ENCODE assay signal across 13 mouse cellular contexts in the genomic region with DNA sequence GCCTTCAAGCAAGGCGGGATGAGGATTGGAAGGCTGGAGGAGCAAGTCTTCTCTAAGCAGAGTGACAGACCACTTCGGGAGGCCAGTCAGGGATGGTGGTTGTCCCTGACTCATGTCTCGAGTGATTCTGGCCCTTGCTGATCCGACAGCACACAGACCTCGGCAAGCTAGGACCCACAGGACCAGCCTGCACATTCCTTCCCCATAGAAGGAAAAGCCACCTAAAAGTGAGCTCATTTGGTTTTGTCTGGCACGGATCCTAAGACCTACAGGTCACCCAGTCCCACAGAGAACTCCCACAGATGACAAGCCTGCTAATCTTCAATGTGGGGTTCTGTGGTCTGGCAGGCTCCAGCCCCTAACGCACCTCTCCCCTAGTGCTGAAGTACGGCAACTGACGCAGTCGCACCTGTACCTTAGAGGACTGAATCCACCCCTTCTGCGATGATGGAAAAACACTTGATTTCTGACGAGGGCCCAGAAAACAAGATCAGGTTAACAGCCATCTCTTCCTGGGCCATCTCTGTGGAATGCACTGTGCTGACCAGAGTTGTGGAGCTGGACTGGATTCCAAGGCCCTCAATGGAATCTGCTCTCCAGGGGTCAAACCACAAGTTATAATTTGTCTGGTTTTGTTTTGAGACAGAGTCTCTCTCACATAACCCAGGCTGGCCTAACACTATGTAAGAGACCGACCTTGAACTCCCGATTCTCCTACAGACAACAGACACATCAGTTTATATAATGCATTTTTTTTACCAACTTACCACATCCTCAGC. TPM values are rescaled to one million over a fixed set of nuclear protein-coding genes. Genes with fewer than 3 reads are reported as not detected.
DNase-seq lines count a peak whose midpoint lies in the region; ATAC-seq and TF ChIP-seq lines count a peak whose summit lies in the region.
"Had no signal": no experiment of that assay in that cellular context is flagged by ENCODE, and none has a peak within 500 bp of the region (broad histone marks: within the 10 kb centered on the region; RNA-seq: fewer than 3 reads in every experiment).

No protein-coding gene starts in this region.

- H3K9me3 ChIP-seq in kidney, embryonic 16.5 days (ENCODE audit: low read length) = no peaks in the 10 kb centered on the region
- H3K9me3 ChIP-seq: liver, embryonic 15.5 days had no signal

- peak overlapping the region; percentile 43 for H3K27ac ChIP-seq in liver, adult 2 months (replicated peaks; ENCODE audit: insufficient read depth, low read depth, low read length)
- peak overlapping the region; percentile 82 for H3K27ac ChIP-seq in embryonic fibroblast, embryonic 13.5 days (ENCODE audit: insufficient read depth, low read length)
- H3K27ac ChIP-seq in kidney, embryonic 16.5 days (ENCODE audit: low read length) = peak overlapping the region; percentile 64
- H3K27ac ChIP-seq in cerebellum, adult 2 months (ENCODE audit: insufficient read depth, low read length) = no peak overlapping the region

- WGBS in liver, adult 2 months = 75% methylated on average over 14 of the region's 14 CpGs
- 67% methylated on average over 14 of the region's 14 CpGs for WGBS in kidney, embryonic 16.5 days
- WGBS in cerebellum, adult 2 months = 86% methylated on average over 14 of the region's 14 CpGs

- no peak overlapping the region for H3K4me3 ChIP-seq in liver, adult 2 months (ENCODE audit: insufficient read depth, low read depth, low read length)
- H3K4me3 ChIP-seq in embryonic fibroblast, embryonic 13.5 days (ENCODE audit: insufficient read depth, low read length) = no peak overlapping the region
- H3K4me3 ChIP-seq in kidney, embryonic 16.5 days (ENCODE audit: low read length) = no peak overlapping the region
- no peak overlapping the region for H3K4me3 ChIP-seq in cerebellum, adult 2 months (replicated peaks; ENCODE audit: insufficient read depth, low read depth, low read length)
- H3K4me3 ChIP-seq: liver, embryonic 15.5 days had no signal

- peaks cover 35% of the 10 kb centered on the region for H3K79me2 ChIP-seq in liver, adult 2 months (ENCODE audit: control insufficient read depth, insufficient read depth, low read length)

- H3K27me3 ChIP-seq in liver, adult 2 months (ENCODE audit: control insufficient read depth, insufficient read depth, low read length) = no peaks in the 10 kb centered on the region
- no peaks in the 10 kb centered on the region for H3K27me3 ChIP-seq in kidney, embryonic 16.5 days (ENCODE audit: insufficient read depth, low read length)
- no peaks in the 10 kb centered on the region for H3K27me3 ChIP-seq in cerebellum, adult 2 months (ENCODE audit: control insufficient read depth, insufficient read depth, low read length)
- H3K27me3 ChIP-seq: liver, embryonic 15.5 days had no signal

- no peak for ATAC-seq in kidney, embryonic 16.5 days (ENCODE audit: low FRiP score, low TSS enrichment)
- ATAC-seq: forebrain, embryonic 16.5 days; midbrain, embryonic 16.5 days had no signal

- DNase-seq in liver, adult 2 months (ENCODE audit: extremely low read depth, low read depth, low spot score) = no peak
- DNase-seq in liver = no peak
- peak; percentile 31 for DNase-seq in lung, postnatal 36 days
- DNase-seq in left cerebral cortex, postnatal 10 days (ENCODE audit: extremely low spot score in 1 of 2, low spot score in 2 of 2) = no peak
- DNase-seq in cerebellum, adult 11 months = no peak
- DNase-seq in cerebellum, adult 2 months = no peak
- DNase-seq: adrenal gland, adult 8-10 months; thymus, postnatal 4 days had no signal

- H3K9ac ChIP-seq in liver, adult 2 months (ENCODE audit: low read depth, low read length) = no peak overlapping the region
- H3K9ac ChIP-seq in kidney, embryonic 16.5 days (replicated peaks; ENCODE audit: low read length) = no peak overlapping the region
- H3K9ac ChIP-seq: liver, embryonic 15.5 days had no signal

- H3K4me1 ChIP-seq in liver, adult 2 months (ENCODE audit: control insufficient read depth, insufficient read depth, low read length) = peaks cover 36% of the 10 kb centered on the region
- peaks cover 63% of the 10 kb centered on the region for H3K4me1 ChIP-seq in embryonic fibroblast, embryonic 13.5 days (ENCODE audit: control insufficient read depth, insufficient read depth, low read length)
- peaks cover 69% of the 10 kb centered on the region for H3K4me1 ChIP-seq in kidney, embryonic 16.5 days (ENCODE audit: insufficient read depth, low read length)
- H3K4me1 ChIP-seq in cerebellum, adult 2 months (ENCODE audit: control insufficient read depth, insufficient read depth, low read length) = peaks cover 4% of the 10 kb centered on the region

- no peak for TF ChIP-seq POLR2A in liver, adult 2 months (IDR thresholded peaks at IDR 0.05; ENCODE audit: extremely low read depth, insufficient read depth, low read length)
- TF ChIP-seq POLR2A in embryonic fibroblast, embryonic 13.5 days (IDR thresholded peaks at IDR 0.05; ENCODE audit: low read depth, low read length) = no peak
- no peak for TF ChIP-seq POLR2A in cerebellum, adult 2 months (IDR thresholded peaks at IDR 0.05; ENCODE audit: borderline replicate concordance, insufficient read depth, low read length)

- intact Hi-C loops in left cerebral cortex, postnatal 10 days (cut with DNase I) = no loop called here

- H3K4me2 ChIP-seq in kidney, embryonic 16.5 days (replicated peaks; ENCODE audit: low read depth, low read length) = no peak overlapping the region
- H3K4me2 ChIP-seq: liver, embryonic 15.5 days had no signal

- no peaks in the 10 kb centered on the region for H3K36me3 ChIP-seq in liver, adult 2 months (ENCODE audit: control insufficient read depth, insufficient read depth, low read length)
- H3K36me3 ChIP-seq in kidney, embryonic 16.5 days (ENCODE audit: insufficient read depth, low read length) = no peaks in the 10 kb centered on the region
- H3K36me3 ChIP-seq: liver, embryonic 15.5 days had no signal

- no peak for TF ChIP-seq CTCF in liver, adult 2 months (IDR thresholded peaks at IDR 0.05; ENCODE audit: low read depth, low read length)
- TF ChIP-seq CTCF in embryonic fibroblast, embryonic 13.5 days (IDR thresholded peaks at IDR 0.05; ENCODE audit: borderline replicate concordance, insufficient read depth, low read length) = no peak
- TF ChIP-seq CTCF in cerebellum, adult 2 months (IDR thresholded peaks at IDR 0.05; ENCODE audit: borderline replicate concordance, insufficient read depth, low read depth, low read length) = no peak

RNA-seq across cellular contexts. Expression of a gene that starts 39.7 kb away (rescaled TPM):
- total RNA-seq in liver, adult 2 months (2014; rRNA removed) = 15.4 and 21.9 TPM in 2 replicates
- polyA plus RNA-seq in liver, adult 2 months (2012; rRNA removed) = 11.0 and 17.6 TPM in 2 replicates
- polyA plus RNA-seq in embryonic fibroblast, embryonic 13.5 days (2011; ENCODE audit: insufficient read length, low read depth, missing spikeins) = 488 and 794 TPM in 2 replicates
- polyA plus RNA-seq in kidney, embryonic 16.5 days (2015; fragmentation: Nextera tagmentation; extraction: Ambion mirVana) = 44.8 and 49.2 TPM in 2 replicates
- total RNA-seq in left cerebral cortex, postnatal 10 days (2021) = 100 to 1,000 TPM in 1 of 2 experiments, 10 to 100 TPM in 1; 88.2 to 103 TPM
- polyA plus RNA-seq in cerebellum, adult 2 months (2012; rRNA removed) = 30.0 and 35.4 TPM in 2 replicates
